In genomic region chr9:79045314-79045713, GRCm38 (mm10) we compare ENCODE assay signal across 9 mouse cellular contexts.
DNase-seq lines count a peak whose midpoint lies in the region; ATAC-seq and TF ChIP-seq lines count a peak whose summit lies in the region.
"Had no signal": no experiment of that assay in that cellular context is flagged by ENCODE, and none has a peak within 500 bp of the region (broad histone marks: within the 10 kb centered on the region; RNA-seq: fewer than 3 reads in every experiment).

No protein-coding gene starts in this region.

- TF ChIP-seq EP300 in heart, postnatal 0 days (IDR thresholded peaks at IDR 0.05; ENCODE audit: low read depth): no peak

- H3K4me3 ChIP-seq in heart, postnatal 0 days (ENCODE audit: low read depth, low read length): no peak overlapping the region
- H3K4me3 ChIP-seq in heart, embryonic 12.5 days: no peak overlapping the region
- H3K4me3 ChIP-seq in embryonic facial prominence, embryonic 14.5 days (ENCODE audit: low read depth, low read length): no peak overlapping the region
- H3K4me3 ChIP-seq: midbrain, embryonic 12.5 days had no signal

- no peak for ATAC-seq in heart, postnatal 0 days (ENCODE audit: insufficient read depth, low read depth)
- no peak for ATAC-seq in heart, embryonic 12.5 days (ENCODE audit: insufficient number of reproducible peaks, low FRiP score)
- no peak for ATAC-seq in embryonic facial prominence, embryonic 14.5 days (ENCODE audit: low read depth)

- no peaks in the 10 kb centered on the region for H3K9me3 ChIP-seq in heart, postnatal 0 days (replicated peaks; ENCODE audit: control insufficient read depth, low read length)
- H3K9me3 ChIP-seq in heart, embryonic 12.5 days (replicated peaks): no peaks in the 10 kb centered on the region
- H3K9me3 ChIP-seq in embryonic facial prominence, embryonic 14.5 days (ENCODE audit: control insufficient read depth, low read length): no peaks in the 10 kb centered on the region
- H3K9me3 ChIP-seq: midbrain, embryonic 12.5 days had no signal

- no peaks in the 10 kb centered on the region for H3K4me1 ChIP-seq in heart, postnatal 0 days (ENCODE audit: control insufficient read depth, insufficient read depth)
- no peaks in the 10 kb centered on the region for H3K4me1 ChIP-seq in heart, embryonic 12.5 days (replicated peaks)
- no peaks in the 10 kb centered on the region for H3K4me1 ChIP-seq in embryonic facial prominence, embryonic 14.5 days (ENCODE audit: control insufficient read depth, insufficient read depth, low read length)
- H3K4me1 ChIP-seq: midbrain, embryonic 12.5 days had no signal

- H3K27me3 ChIP-seq in heart, postnatal 0 days (ENCODE audit: control insufficient read depth, insufficient read depth, low read length): no peaks in the 10 kb centered on the region
- no peaks in the 10 kb centered on the region for H3K27me3 ChIP-seq in heart, embryonic 12.5 days (replicated peaks)
- H3K27me3 ChIP-seq in embryonic facial prominence, embryonic 14.5 days (replicated peaks; ENCODE audit: control insufficient read depth, insufficient read depth, low read length): no peaks in the 10 kb centered on the region
- H3K27me3 ChIP-seq: midbrain, embryonic 12.5 days had no signal

- peak; percentile 41 for TF ChIP-seq CTCF in heart, postnatal 0 days (IDR thresholded peaks at IDR 0.05; ENCODE audit: low read depth)

- H3K36me3 ChIP-seq in heart, postnatal 0 days (replicated peaks; ENCODE audit: control insufficient read depth, insufficient read depth, low read length): no peaks in the 10 kb centered on the region
- H3K36me3 ChIP-seq in heart, embryonic 12.5 days: no peaks in the 10 kb centered on the region
- H3K36me3 ChIP-seq in embryonic facial prominence, embryonic 14.5 days (ENCODE audit: control insufficient read depth, insufficient read depth, low read length): no peaks in the 10 kb centered on the region
- H3K36me3 ChIP-seq: midbrain, embryonic 12.5 days had no signal

- H3K9ac ChIP-seq in heart, postnatal 0 days (replicated peaks; ENCODE audit: low read depth, low read length): no peak overlapping the region
- no peak overlapping the region for H3K9ac ChIP-seq in heart, embryonic 12.5 days
- no peak overlapping the region for H3K9ac ChIP-seq in embryonic facial prominence, embryonic 14.5 days (ENCODE audit: low read depth, low read length)
- H3K9ac ChIP-seq: midbrain, embryonic 12.5 days had no signal

- WGBS in heart, postnatal 0 days: 5% methylated on average over 2 of the region's 2 CpGs
- WGBS in heart, embryonic 12.5 days: 6% methylated on average over 2 of the region's 2 CpGs
- WGBS in embryonic facial prominence, embryonic 14.5 days: 18% methylated on average over 2 of the region's 2 CpGs

- peak; percentile 21 for DNase-seq in heart, postnatal 0 days (ENCODE audit: low spot score)
- DNase-seq in right cerebral cortex, adult 2 months (ENCODE audit: low spot score in 2 of 2): peak; percentile 11 to 16
- DNase-seq in right cerebral cortex, postnatal 25 days: no peak
- peak; percentile 30 for DNase-seq in embryonic facial prominence, embryonic 14.5 days (ENCODE audit: low spot score)
- DNase-seq in retina, postnatal 1 day: peak; percentile 43
- no peak for DNase-seq in layer of hippocampus, postnatal 10 days (ENCODE audit: low spot score in 2 of 2)
- no peak for DNase-seq in yolk sac, embryonic 10.5 days (ENCODE audit: low spot score)

- H3K4me2 ChIP-seq in heart, postnatal 0 days (ENCODE audit: low read depth, low read length): no peak overlapping the region
- no peak overlapping the region for H3K4me2 ChIP-seq in heart, embryonic 12.5 days
- H3K4me2 ChIP-seq in embryonic facial prominence, embryonic 14.5 days (ENCODE audit: low read depth, low read length): no peak overlapping the region
- H3K4me2 ChIP-seq: midbrain, embryonic 12.5 days had no signal

- no peak overlapping the region for H3K27ac ChIP-seq in heart, postnatal 0 days (ENCODE audit: low read depth)
- H3K27ac ChIP-seq in heart, embryonic 12.5 days (ENCODE audit: poor library complexity, severe bottlenecking): no peak overlapping the region
- no peak overlapping the region for H3K27ac ChIP-seq in embryonic facial prominence, embryonic 14.5 days (replicated peaks; ENCODE audit: low read depth, low read length)
- H3K27ac ChIP-seq: midbrain, embryonic 12.5 days had no signal

Comparison
In these comparisons a context has a peak if more than half of its experiments do, and no peak if none do; other contexts are left out.
1. DNase-seq: peak in heart, postnatal 0 days (single experiment), right cerebral cortex, adult 2 months (2 of 2), embryonic facial prominence, embryonic 14.5 days (single experiment) and retina, postnatal 1 day (single experiment); none in right cerebral cortex, postnatal 25 days (single experiment), layer of hippocampus, postnatal 10 days (0 of 2) and yolk sac, embryonic 10.5 days (single experiment).